Mouse (Mus musculus) E14TG2a.4 (cell line): ENCODE results near the gene Rrp36.

ENCODE experiments used
- H3K27me3 ChIP-seq: 2 replicates; pipeline ENCODE4 v1.6.1; 2014; ENCODE audit warnings: low read length, control low read depth; ENCODE audit not compliant: insufficient read depth
- H3K36me3 ChIP-seq: 2 replicates; pipeline ENCODE4 v1.6.1; 2014; ENCODE audit warnings: low read length, control low read depth; ENCODE audit not compliant: insufficient read depth
- H3K4me1 ChIP-seq: replicated peaks from 2 replicates; pipeline ENCODE4 v1.6.1; 2014; ENCODE audit warnings: low read depth, low read length, control low read depth
- H3K4me3 ChIP-seq: replicated peaks from 2 replicates; pipeline ENCODE4 v1.5.1; 2014; ENCODE audit warnings: mild to moderate bottlenecking, low read length
- H3K9me3 ChIP-seq: 2 replicates; pipeline ENCODE4 v1.6.1; 2014; ENCODE audit warnings: low read length, control low read depth
- CTCF ChIP-seq: conservative IDR thresholded peaks from 2 replicates; pipeline ENCODE4 v1.5.1; 2014; ENCODE audit warnings: low read length
- NANOG ChIP-seq: IDR thresholded peaks from 2 replicates; pipeline ENCODE4 v1.6.1; 2014; ENCODE audit warnings: borderline replicate concordance, low read length, mixed read lengths
- POU5F1 ChIP-seq: IDR thresholded peaks from 2 replicates; pipeline ENCODE4 v1.6.1; 2014; ENCODE audit warnings: low read length, borderline replicate concordance

Gene Rrp36

GRCm38 (mm10) chr17:46694517-46695063 lies 20.4 kb upstream of the Rrp36 start:
- Histone ChIP-seq H3K27me3 (no peaks in the 10 kb centered on the region), H3K9me3 (no peaks in the 10 kb centered on the region), H3K36me3 (peaks cover 64% of the 10 kb centered on the region), H3K4me1 (peaks cover 73% of the 10 kb centered on the region), H3K4me3 (no peak overlapping the region)
- TF ChIP-seq NANOG (peak; percentile 78; the same call in 1 of the 2 replicates), POU5F1 (no peak), CTCF (no peak)

DNA sequence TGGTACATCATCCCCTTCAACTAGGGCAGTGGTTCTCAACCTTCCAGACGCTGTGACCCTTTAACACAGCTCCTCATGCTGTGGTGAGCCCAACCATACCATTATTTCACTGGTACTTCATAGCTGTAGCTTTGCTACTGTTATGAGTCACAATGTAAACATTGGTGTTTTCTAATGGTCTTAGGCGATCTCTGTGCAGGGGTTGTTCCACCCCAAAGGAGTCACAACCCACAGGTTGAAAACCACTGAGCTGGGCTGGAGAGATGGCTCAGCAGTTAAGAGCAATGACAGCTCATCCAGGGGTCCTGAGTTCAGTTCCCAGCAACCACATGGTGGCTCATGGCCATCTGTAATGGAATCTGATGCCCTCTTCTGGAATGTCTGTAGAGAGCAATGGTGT lies 17.2 kb upstream of the Rrp36 start:
- Histone ChIP-seq H3K27me3 (no peaks in the 10 kb centered on the region), H3K4me3 (no peak overlapping the region), H3K36me3 (peaks cover 72% of the 10 kb centered on the region), H3K4me1 (peaks cover 67% of the 10 kb centered on the region), H3K9me3 (no peaks in the 10 kb centered on the region)
- no peak for TF ChIP-seq NANOG
- no peak for TF ChIP-seq CTCF
- TF ChIP-seq POU5F1 = no peak

DNA sequence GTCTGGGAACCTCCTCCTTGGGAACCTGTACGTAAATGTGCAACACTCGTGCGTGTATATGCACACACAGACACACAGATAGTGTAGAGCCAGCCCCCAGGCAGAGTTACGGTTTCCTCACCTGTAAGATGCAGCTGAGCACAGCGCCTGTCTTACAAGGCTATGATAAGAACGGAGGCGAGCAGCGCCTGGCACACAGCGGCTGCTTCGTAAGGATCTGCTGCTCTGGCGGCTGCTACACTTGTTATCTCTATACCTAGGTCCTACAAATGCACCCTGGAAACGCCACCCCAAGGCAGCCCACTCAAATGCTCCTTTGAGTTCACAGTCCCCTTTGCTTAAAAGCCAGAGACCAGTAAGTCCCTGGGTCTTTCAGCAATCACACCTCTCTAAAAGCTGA lies 16.5 kb upstream of the Rrp36 start:
- peaks cover 64% of the 10 kb centered on the region for H3K4me1 ChIP-seq
- H3K27me3 ChIP-seq = no peaks in the 10 kb centered on the region
- no peak for TF ChIP-seq CTCF
- TF ChIP-seq POU5F1 = no peak
- no peak for TF ChIP-seq NANOG
- peaks cover 72% of the 10 kb centered on the region for H3K36me3 ChIP-seq
- H3K4me3 ChIP-seq = no peak overlapping the region
- H3K9me3 ChIP-seq = no peaks in the 10 kb centered on the region

- Histone ChIP-seq H3K4me1 (peaks cover 74% of the 10 kb centered on the region), H3K9me3 (no peaks in the 10 kb centered on the region), H3K36me3 (peaks cover 85% of the 10 kb centered on the region), H3K27me3 (no peaks in the 10 kb centered on the region), H3K4me3 (no peak overlapping the region)
- TF ChIP-seq CTCF (no peak), POU5F1 (no peak), NANOG (no peak)
Measured at GRCm38 (mm10) chr17:46685913-46686312, 11.8 kb upstream of the Rrp36 start.

DNA sequence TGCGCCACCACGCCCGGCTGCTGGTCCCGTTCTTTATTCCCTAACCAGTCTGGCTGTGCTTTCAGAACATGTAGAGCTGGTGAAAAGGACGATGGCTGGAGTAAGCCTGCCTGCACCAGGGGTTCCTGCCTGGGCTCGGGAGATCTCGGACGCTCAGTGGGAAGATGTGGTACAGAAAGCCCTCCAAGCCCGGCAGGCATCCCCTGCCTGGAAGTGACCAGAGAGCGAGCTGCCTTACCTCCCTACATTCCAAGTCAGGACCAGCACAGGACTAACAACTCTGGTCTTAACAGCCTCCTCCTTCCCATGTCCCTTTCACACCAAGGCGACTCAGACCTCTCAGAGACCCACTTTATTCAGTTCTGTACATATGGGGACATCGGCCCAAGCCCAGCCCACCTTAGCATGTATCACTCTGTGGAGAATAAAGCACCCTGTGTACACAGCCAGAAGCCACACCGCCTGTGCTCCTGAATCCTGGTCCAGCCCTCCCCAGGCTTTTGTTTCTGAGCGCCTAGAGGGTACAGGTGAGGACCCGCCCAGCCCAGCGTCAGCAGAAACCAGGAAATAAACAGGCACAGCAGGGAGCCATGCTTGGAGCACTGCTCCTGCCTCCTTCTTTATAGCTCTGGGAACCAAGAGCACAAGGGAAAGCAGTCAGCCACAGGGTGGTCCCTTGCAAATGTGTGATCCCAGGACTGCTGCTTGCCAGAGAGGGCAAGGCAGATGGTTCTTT lies 8.7 kb upstream of the Rrp36 start:
- Histone ChIP-seq H3K27me3 (no peaks in the 10 kb centered on the region), H3K4me1 (peaks cover 85% of the 10 kb centered on the region), H3K9me3 (no peaks in the 10 kb centered on the region), H3K36me3 (peaks cover 68% of the 10 kb centered on the region), H3K4me3 (peak overlapping the region; percentile 93)
- TF ChIP-seq CTCF = no peak
- TF ChIP-seq POU5F1 = no peak
- no peak for TF ChIP-seq NANOG

DNA sequence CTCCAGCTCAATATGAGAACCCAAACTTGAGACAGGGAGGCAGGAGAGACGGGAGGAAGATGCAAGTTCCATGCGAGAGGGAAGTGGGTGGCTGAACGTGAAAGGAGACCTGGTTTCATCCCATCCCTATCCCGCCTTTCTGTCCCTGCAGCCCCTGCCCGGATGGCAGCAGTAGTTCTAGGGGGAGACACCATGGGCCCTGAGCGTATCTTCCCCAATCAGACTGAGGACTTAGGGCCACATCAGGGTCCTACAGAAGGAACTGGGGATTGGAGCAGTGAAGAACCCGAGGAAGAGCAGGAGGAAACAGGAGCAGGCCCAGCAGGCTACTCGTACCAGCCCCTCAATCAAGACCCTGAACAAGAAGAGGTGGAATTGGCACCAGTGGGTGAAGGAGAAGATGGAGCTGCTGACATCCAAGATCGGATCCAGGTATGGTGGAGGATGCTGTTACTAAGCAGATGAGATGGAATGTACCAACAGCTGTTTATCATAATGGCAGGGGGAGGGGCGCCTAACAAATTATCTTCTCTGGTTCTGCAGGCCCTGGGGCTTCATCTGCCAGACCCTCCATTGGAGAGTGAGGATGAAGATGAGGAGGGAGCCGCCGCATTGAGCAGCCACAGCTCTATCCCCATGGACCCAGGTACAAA lies 7.4 kb upstream of the Rrp36 start:
- no peak for TF ChIP-seq NANOG
- TF ChIP-seq CTCF = no peak
- TF ChIP-seq POU5F1 = no peak
- peaks cover 85% of the 10 kb centered on the region for H3K4me1 ChIP-seq
- peaks cover 68% of the 10 kb centered on the region for H3K36me3 ChIP-seq
- no peaks in the 10 kb centered on the region for H3K27me3 ChIP-seq
- H3K9me3 ChIP-seq = no peaks in the 10 kb centered on the region
- H3K4me3 ChIP-seq = peak overlapping the region; percentile 93

GRCm38 (mm10) chr17:46680760-46681373 lies 6.7 kb upstream of the Rrp36 start, which contains the start of gene Klhdc3:
Gene Klhdc3 (minus strand): TSS chr17:46680914.
- peaks cover 68% of the 10 kb centered on the region for H3K36me3 ChIP-seq
- peaks cover 87% of the 10 kb centered on the region for H3K4me1 ChIP-seq
- TF ChIP-seq NANOG (no peak), POU5F1 (no peak), CTCF (no peak)
- H3K27me3 ChIP-seq = no peaks in the 10 kb centered on the region
- peak within 1 kb of the TSS; percentile 93 for H3K4me3 ChIP-seq
- H3K9me3 ChIP-seq = no peaks in the 10 kb centered on the region

DNA sequence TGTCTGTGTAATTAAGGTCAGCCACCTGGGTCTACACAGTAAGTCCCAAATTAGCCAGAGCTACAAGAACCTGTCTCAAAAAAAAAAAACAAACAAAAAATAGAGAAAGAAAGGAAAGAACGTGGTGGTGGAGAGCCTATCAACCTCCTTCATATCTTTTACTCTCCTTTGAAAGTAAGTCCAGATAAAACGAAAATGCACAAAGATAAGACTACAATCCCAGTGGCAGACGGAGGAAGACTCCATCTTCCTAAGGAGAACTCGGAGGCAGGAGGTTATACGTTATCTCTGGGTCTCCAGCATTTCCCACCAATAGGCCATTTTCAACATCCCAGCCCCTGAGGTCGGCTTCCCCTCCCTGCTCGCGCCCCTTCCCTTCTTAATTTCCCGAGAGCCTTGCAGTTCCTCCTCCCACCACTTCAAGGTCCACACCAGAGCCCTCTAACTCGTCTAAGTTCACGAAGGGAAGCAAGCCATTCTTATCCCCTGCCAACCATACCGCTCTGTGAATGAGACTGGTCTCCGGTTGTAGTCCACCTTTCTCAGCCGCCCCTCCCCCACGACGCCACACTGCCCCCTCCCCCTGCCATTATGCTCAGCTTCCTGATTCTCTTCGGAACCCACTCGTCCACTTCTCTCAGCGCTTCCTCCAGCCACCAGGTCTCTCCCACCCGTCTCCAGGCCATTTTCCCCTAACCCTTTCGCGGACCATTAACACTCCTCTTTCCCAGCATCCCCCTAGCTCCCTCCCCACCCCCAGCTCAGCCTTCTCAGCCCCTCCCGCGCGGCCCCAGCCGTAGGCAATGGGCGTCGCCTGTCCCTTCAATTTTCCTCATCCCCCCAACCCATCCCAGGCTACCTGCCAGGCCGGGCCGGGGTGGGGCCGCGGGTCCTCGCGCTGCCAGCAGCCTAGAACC lies 5.9 kb upstream of the Rrp36 start:
- no peak for TF ChIP-seq NANOG
- TF ChIP-seq CTCF = 0 out of 2 replicates have a peak, but pooled peaks have one; percentile 15
- TF ChIP-seq POU5F1 = no peak
- peaks cover 68% of the 10 kb centered on the region for H3K36me3 ChIP-seq
- H3K4me1 ChIP-seq = peaks cover 88% of the 10 kb centered on the region
- H3K4me3 ChIP-seq = peak overlapping the region; percentile 93
- no peaks in the 10 kb centered on the region for H3K27me3 ChIP-seq
- no peaks in the 10 kb centered on the region for H3K9me3 ChIP-seq
